15 mouse cellular contexts compared by ENCODE assay signal in the genomic region with DNA sequence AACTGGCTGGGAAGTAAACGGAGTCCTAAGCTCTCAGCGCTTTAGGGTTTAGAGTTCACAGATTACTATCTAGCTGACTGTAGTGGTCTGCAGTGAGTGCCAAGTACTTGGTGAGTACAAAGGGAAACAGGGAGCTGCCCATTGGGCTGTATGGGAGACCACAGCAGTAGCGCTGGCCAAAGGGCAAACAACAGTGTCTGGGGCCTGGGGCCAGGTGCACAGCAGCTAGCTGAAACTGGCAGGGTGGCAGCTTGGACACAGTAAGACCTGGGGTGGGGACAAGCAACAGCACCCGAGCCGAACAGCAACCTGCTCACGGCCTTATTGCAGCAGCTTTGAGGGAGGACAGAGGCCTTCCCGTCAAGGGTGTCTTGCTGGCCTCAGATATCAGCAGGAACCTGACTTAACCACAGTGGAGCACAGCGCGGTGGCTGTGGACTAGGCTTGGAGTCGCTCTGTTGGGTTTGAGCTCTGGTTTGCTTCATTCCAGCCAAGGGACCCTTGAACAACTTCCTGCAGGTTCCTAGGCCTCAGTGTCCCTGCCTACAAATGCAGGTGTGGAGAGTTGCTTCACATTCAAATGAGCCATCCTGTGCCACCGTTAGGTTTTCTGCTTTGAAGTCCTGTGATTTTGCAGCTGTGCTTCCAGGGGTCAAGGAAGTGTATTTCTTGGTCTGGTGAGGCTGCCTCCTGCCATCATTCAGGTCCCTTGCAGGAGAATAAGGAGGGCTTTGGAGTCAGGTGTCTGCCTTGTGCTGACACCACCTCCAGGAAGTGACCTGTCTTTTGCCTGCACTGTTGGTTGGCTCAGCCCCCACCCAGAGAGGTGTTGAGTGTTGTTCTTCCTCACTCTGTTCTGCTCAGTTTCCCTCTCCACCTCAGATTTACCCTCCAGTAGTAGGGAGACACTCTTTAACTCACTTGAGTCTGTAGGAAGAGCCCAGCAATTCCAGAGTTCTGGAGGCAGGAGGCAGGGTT. TPM values are rescaled to one million over a fixed set of nuclear protein-coding genes. Genes with fewer than 3 reads are reported as not detected.
DNase-seq lines count a peak whose midpoint lies in the region; ATAC-seq and TF ChIP-seq lines count a peak whose summit lies in the region.
"Had no signal": no experiment of that assay in that cellular context is flagged by ENCODE, and none has a peak within 500 bp of the region (broad histone marks: within the 10 kb centered on the region; RNA-seq: fewer than 3 reads in every experiment).

No protein-coding gene starts in this region.

- no peaks in the 10 kb centered on the region for H3K27me3 ChIP-seq in E14TG2a.4 (ENCODE audit: insufficient read depth, low read length)
- H3K27me3 ChIP-seq in intestine, postnatal 0 days (replicated peaks; ENCODE audit: control insufficient read depth, insufficient read depth, low read length), result no peaks in the 10 kb centered on the region
- no peaks in the 10 kb centered on the region for H3K27me3 ChIP-seq in liver, embryonic 14.5 days (ENCODE audit: control insufficient read depth, insufficient read depth, low read length)
- H3K27me3 ChIP-seq: embryonic facial prominence, embryonic 15.5 days; limb, embryonic 12.5 days had no signal

- WGBS in intestine, postnatal 0 days, result 64% methylated on average over 11 of the region's 11 CpGs
- 18% methylated on average over 11 of the region's 11 CpGs for WGBS in liver, embryonic 14.5 days (ENCODE audit: insufficient replicate concordance)

- peak; percentile 72 for ATAC-seq in intestine, postnatal 0 days
- peak; percentile 49; the same call in 1 of the 2 replicates for ATAC-seq in liver, embryonic 14.5 days (ENCODE audit: insufficient read depth)
- ATAC-seq: forebrain, embryonic 16.5 days; hindbrain, postnatal 0 days had no signal

- H3K4me3 ChIP-seq in E14TG2a.4 (replicated peaks; ENCODE audit: low read length), result peak overlapping the region; percentile 30; the same call in 1 of the 2 replicates
- no peak overlapping the region for H3K4me3 ChIP-seq in intestine, postnatal 0 days (ENCODE audit: low read depth, low read length)
- H3K4me3 ChIP-seq in liver, embryonic 14.5 days (ENCODE audit: insufficient read depth in 1 of 2, low read depth in 2 of 2, low read length in 2 of 2), result no peak overlapping the region
- H3K4me3 ChIP-seq: embryonic facial prominence, embryonic 15.5 days; limb, embryonic 12.5 days had no signal

- intact Hi-C loops in left cerebral cortex, postnatal 14 days (cut with DNase I), result no loop called here

- no peak for TF ChIP-seq CTCF in E14TG2a.4 (conservative IDR thresholded peaks at IDR 0.05; ENCODE audit: low read length)
- no peak for TF ChIP-seq CTCF in intestine, postnatal 0 days (IDR thresholded peaks at IDR 0.05; ENCODE audit: low read depth)
- no peak for TF ChIP-seq CTCF in liver, embryonic 14.5 days (IDR thresholded peaks at IDR 0.05; ENCODE audit: low read depth)

- no peak overlapping the region for H3K9ac ChIP-seq in intestine, postnatal 0 days (ENCODE audit: low read depth, low read length)
- no peak overlapping the region for H3K9ac ChIP-seq in liver, embryonic 14.5 days (replicated peaks)
- H3K9ac ChIP-seq: embryonic facial prominence, embryonic 15.5 days; limb, embryonic 12.5 days had no signal

- peaks cover 33% of the 10 kb centered on the region for H3K4me1 ChIP-seq in E14TG2a.4 (replicated peaks; ENCODE audit: low read depth, low read length)
- H3K4me1 ChIP-seq in intestine, postnatal 0 days (replicated peaks; ENCODE audit: control insufficient read depth, insufficient read depth, low read length), result no peaks in the 10 kb centered on the region
- peaks cover 0 to 14% of the 10 kb centered on the region in 2 experiments; a peak in 2 of 4 replicates for H3K4me1 ChIP-seq in liver, embryonic 14.5 days (replicated peaks; ENCODE audit: control insufficient read depth in 2 of 2, insufficient read depth in 2 of 2, low read length in 1 of 2)
- H3K4me1 ChIP-seq: limb, embryonic 12.5 days had no signal

- 0 out of 2 replicates have a peak overlapping the region, but pooled peaks have one; percentile 23 for H3K27ac ChIP-seq in intestine, postnatal 0 days (ENCODE audit: low read depth, low read length)
- no peak overlapping the region for H3K27ac ChIP-seq in liver, embryonic 14.5 days
- H3K27ac ChIP-seq: embryonic facial prominence, embryonic 15.5 days; hindbrain, postnatal 0 days; limb, embryonic 12.5 days had no signal

- peaks cover 59% of the 10 kb centered on the region for H3K36me3 ChIP-seq in E14TG2a.4 (ENCODE audit: insufficient read depth, low read length)
- peaks cover 25% of the 10 kb centered on the region; the same call in 1 of the 2 replicates for H3K36me3 ChIP-seq in intestine, postnatal 0 days (ENCODE audit: control insufficient read depth, insufficient read depth)
- H3K36me3 ChIP-seq in liver, embryonic 14.5 days (replicated peaks; ENCODE audit: control insufficient read depth, insufficient read depth, low read depth), result no peaks in the 10 kb centered on the region
- H3K36me3 ChIP-seq: G1E had no signal

- no peak for TF ChIP-seq EP300 in liver, embryonic 14.5 days (IDR thresholded peaks at IDR 0.05; ENCODE audit: low read depth)

- no peaks in the 10 kb centered on the region for H3K9me3 ChIP-seq in E14TG2a.4 (ENCODE audit: low read length)
- no peaks in the 10 kb centered on the region for H3K9me3 ChIP-seq in intestine, postnatal 0 days (ENCODE audit: control insufficient read depth)
- H3K9me3 ChIP-seq in liver, embryonic 14.5 days (ENCODE audit: control insufficient read depth, low read length), result no peaks in the 10 kb centered on the region
- H3K9me3 ChIP-seq: embryonic facial prominence, embryonic 15.5 days; limb, embryonic 12.5 days had no signal

- no peak overlapping the region for H3K4me2 ChIP-seq in intestine, postnatal 0 days (replicated peaks; ENCODE audit: low read depth)
- no peak overlapping the region for H3K4me2 ChIP-seq in liver, embryonic 14.5 days (ENCODE audit: low read depth)
- H3K4me2 ChIP-seq: embryonic facial prominence, embryonic 15.5 days; limb, embryonic 12.5 days had no signal

- peak; percentile 31 for DNase-seq in CD4-positive, CD25-positive, alpha-beta regulatory T cell, adult 2 months (ENCODE audit: low read depth, low spot score)
- no peak for DNase-seq in liver, embryonic 14.5 days (ENCODE audit: low read depth in 3 of 3, low spot score in 3 of 3)
- DNase-seq in right cerebral cortex, adult 18-20 months, result no peak
- DNase-seq in left cerebral cortex, postnatal 14 days (ENCODE audit: low spot score in 2 of 2), result no peak
- DNase-seq in layer of hippocampus, adult 9-10 months (ENCODE audit: low spot score), result no peak
- DNase-seq: cerebellum, postnatal 25 days; lung, postnatal 10 days had no signal

RNA-seq across cellular contexts. Expression of a gene that starts 48.5 kb away (rescaled TPM):
- polyA plus RNA-seq in intestine, postnatal 0 days (2015; fragmentation: Nextera tagmentation; extraction: Ambion mirVana), result 264 and 273 TPM in 2 replicates
- polyA plus RNA-seq in liver, embryonic 14.5 days (2012; rRNA removed), result 0.05 TPM in 1 of 2 replicates, not detected in the other
- polyA plus RNA-seq in liver, embryonic 14.5 days (2014; fragmentation: Nextera tagmentation; extraction: Ambion mirVana), result 0.14 and 0.18 TPM in 2 replicates
- total RNA-seq in left cerebral cortex, postnatal 14 days (2021), result 1 to 10 TPM in 1 of 2 experiments, under 1 TPM in 1; 0.94 to 1.4 TPM
- total RNA-seq: G1E; gastrocnemius, postnatal 4 days had no signal
- polyA plus RNA-seq: G1E had no signal

Comparison
In these comparisons a context has a peak if more than half of its experiments do, and no peak if none do; other contexts are left out.
1. RNA of a gene that starts 48.5 kb away (polyA plus RNA-seq): 264 to 273 TPM in intestine, postnatal 0 days; 0.05 to 0.18 TPM in liver, embryonic 14.5 days; every median in the first group is over 100 times any median in the second.